Mouse (Mus musculus) layer of hippocampus, postnatal 36 days (tissue): ENCODE results near the gene Arhgap33. TPM values are rescaled to one million over a fixed set of nuclear protein-coding genes. Genes with fewer than 3 reads are reported as not detected.

Source experiments
- DNase-seq, 2 experiments: peaks; one replicate each; pipeline ENCODE4 v3.0.0; 2022
- total RNA-seq, 2 experiments: library from RNA; stranded (reverse); gene quantifications; 2 replicates each; pipeline ENCODE4 v1.2.3; 2021

Gene Arhgap33
- total RNA-seq, result 100 to 1,000 TPM; 104 to 111 TPM

DNA sequence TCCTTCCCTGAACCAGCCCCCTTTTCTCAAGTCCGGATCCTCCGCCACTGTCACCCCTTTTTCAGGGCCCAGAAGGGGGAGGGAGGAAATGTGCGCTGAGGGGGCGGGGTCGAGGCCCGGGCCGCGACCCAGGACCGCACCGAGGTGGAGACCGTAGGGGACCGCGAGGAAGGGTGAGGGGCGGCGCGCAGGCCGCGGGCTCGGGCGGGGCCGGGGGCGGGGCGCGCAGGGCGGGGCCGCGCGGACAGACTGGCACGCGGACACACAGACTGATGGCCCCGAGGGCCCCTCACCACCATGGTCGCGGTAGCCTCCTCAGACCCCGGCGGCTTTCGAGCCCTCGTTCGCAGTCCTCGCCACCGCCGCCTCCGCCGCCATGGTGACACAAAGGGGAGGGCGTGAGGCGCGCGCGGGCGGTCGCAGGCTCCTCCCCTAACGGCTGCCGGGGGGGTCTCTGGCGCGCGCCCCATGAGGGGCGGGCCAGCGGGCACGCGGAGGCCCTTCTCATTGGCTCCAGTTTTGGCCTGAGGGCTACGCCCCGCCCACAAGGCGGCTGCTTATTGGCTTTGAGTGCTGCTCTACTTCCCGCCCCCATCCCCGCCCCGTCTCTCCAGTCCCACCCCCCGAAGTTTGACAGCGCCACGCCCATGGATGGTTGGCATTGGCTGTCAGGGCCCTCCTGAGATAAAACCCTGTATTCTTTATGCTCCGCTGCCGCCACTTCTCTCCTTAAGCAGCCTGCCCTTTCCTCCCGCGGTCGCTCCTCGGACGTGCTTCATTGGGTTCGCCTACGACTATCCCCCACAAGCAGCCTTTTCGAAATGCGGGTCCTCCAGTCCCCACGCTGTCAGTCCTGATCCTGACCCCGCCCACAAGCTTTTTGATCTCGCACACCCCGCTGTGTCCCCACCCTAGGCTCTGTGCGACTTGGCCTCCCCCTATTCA, at the start of gene Arhgap33:
TSS of gene Arhgap33 (minus strand) at position 428 of the 945 bp plus-strand sequence.
- DNase-seq, result peak; percentile 95

DNA sequence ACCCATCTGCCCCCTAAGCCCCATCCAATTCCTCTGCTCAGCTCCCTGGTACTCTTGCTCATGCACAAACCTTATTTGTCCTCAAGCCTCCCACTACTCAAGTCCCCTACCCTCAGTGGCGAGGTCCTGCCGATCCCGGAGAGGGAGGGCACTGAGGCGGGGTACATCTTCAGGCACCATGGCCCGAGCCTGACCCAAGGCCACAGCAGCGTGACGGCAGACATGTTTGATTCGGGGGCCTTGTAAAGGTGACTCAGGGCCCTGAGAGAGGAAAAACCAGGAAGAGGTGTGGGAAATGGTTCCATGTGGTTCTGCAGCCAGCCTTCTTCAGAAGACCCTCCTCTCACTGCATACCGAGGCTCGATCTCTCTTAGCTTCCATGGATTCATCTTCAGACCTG, 49.5 kb upstream of the Arhgap33 start:
- no peak for DNase-seq

DNA sequence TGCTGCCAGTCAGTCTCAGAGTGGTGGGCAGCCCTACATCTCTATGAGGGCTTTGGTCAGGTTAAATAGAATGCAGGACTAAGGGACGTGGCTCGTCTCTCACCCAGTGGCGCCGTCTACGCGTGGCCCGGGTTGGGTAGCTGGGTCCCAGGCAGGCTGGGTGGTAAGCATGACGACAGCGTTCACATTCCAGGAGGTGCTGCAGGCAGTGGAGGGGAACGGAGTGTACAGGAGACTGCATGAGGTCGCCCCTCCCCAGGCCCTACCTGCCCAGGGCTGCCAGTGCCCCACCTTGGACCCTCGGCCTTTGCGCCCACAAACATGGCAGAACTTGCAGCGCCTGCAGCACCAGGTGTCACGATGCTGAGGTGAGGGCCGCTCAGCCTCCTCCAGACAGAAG, 46.7 kb upstream of the Arhgap33 start:
- no peak for DNase-seq

DNA sequence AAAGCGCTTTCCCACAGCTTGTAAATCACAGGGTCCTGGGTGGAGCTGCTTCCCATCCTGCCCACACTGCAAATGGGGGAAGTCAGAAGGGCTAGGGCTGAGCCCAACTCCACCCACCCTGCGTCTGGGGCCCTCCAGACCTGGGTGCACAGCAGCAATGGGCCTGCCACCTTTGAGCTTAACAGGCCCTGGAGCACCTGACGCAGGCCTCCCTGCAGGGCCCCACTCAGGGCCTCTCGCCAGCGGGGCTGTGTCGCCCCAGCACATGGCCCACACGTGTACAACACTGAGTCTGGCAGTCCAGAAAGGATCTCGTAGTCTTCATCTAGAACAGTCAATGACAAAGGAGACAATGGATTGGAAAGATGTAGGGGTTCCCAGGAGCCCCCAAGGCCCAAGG, 45.1 kb upstream of the Arhgap33 start:
- DNase-seq, result no peak

DNA sequence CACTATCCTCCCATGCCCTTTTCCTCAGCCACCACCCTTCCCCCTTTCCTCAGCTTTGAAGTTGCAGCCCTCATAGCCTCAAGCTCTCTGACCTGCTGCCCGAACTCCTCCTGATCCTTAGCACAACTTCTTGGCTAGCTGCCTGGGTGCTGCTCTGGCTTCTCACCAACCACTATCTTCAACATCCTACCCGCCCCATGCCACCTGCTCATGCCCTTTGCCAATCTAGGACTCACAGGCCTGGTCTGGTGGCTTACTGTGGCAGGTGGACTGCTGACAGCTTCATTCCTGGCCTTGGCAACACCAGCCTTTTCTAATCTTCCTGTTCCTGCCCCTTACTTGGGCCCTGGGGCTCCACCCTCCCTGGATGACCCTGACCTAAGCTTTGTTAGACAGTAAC, 38.1 kb upstream of the Arhgap33 start:
- no peak for DNase-seq

DNA sequence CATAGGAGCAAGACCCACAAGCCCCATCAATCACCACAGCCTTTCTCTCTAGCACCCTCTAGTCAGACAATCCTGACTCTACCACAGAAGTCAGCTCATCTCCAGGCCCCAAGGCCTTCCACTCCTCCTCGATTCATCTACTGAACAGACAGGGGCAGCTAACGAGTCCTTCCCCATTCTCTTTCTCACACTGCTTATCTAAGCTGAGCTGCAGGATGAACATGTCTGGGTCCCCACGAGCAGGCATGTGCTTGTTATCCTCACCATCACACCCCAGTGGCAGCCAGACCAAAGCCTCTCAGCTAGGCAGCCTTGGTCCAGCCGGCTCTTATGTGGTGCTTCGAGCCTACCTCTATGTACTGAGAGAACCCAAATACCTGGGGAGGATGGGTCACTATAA, 37.5 kb upstream of the Arhgap33 start:
- DNase-seq, result no peak

DNA sequence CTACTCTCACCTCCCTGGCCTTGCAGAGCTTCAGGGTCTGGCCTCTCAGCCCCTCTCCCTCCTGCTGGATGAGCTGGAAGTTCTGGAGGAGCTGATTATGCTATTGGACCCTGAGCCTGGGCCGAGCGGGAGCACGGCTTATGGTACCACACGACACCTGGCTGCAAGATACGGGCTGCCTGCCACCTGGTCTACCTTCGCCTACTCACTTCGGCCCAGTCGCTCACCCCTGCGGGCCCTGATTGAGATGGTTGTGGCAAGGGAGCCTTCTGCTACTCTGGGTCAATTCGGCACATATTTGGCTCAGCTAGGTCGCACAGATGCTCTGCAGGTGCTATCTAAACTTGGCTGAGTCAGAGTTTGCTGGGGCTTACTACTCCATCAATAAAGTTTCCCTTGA, 32.7 kb upstream of the Arhgap33 start:
- DNase-seq, result no peak

DNA sequence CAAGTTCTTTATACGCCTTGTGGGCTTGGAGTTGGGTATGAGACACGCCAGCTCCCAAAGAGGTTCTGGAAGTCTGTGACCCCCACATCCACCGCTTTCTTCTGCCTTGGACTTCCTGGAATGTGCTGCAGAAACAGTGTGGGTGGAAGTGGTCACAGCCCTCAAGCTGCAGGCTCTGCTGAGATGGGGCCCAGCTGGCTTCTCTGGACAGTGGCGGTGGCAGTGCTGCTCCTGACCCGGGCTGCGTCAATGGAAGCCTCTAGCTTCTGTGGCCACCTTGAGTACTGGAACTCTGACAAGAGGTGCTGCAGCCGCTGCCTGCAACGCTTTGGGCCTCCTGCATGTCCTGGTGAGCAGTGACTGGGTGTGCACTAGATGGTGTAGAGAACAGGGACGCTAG, 31.2 kb upstream of the Arhgap33 start:
- DNase-seq, result no peak

DNA sequence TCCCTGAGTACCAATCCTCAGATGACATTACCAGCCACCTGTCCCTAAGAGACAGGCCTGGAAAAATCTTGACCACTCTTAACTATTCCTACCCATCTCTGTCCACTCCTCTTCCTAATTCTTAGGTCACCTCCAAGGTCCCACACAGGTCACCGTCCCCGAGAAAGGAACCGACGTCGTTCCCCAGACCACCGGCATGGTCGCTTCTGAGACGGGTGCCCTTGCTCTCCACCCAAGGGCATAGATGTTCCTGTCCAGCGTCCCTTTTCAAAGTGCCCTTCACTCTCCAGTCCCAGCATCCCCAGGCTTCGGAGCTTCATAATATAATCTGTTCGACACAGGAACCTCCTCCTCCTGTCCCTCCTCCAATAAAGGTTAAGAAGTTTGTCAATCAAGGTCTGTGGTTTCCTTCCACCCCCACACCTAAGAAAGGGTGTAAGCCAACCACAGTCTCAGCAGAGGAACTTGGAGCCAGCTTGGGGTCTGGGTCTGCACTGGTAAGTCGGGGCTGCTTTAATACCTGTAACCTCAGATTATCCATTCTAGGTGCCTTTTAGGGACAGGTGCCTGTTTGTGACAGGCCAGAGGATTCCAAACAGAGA, 30.2 kb upstream of the Arhgap33 start, which contains the start of gene Igflr1:
TSS of gene Igflr1 (plus strand) at position 458 of the 602 bp plus-strand sequence.
- DNase-seq, result no peak

DNA sequence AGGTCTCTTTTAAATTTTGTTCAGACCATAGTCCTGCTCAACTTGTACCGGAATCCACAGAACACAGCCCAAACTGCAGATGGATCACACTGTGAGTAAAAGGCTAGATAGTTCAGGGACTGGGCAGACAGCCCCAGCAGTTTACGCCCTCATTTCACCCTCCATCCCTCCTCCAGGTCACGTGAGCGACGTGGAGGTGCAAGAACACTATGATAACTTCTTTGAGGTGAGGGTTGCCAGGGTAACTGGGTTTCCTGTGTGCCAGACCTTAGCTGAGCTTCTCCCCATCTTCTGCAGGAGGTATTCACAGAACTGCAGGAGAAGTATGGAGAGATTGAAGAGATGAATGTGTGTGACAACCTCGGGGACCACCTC, 29.0 kb upstream of the Arhgap33 start:
- DNase-seq, result no peak

DNA sequence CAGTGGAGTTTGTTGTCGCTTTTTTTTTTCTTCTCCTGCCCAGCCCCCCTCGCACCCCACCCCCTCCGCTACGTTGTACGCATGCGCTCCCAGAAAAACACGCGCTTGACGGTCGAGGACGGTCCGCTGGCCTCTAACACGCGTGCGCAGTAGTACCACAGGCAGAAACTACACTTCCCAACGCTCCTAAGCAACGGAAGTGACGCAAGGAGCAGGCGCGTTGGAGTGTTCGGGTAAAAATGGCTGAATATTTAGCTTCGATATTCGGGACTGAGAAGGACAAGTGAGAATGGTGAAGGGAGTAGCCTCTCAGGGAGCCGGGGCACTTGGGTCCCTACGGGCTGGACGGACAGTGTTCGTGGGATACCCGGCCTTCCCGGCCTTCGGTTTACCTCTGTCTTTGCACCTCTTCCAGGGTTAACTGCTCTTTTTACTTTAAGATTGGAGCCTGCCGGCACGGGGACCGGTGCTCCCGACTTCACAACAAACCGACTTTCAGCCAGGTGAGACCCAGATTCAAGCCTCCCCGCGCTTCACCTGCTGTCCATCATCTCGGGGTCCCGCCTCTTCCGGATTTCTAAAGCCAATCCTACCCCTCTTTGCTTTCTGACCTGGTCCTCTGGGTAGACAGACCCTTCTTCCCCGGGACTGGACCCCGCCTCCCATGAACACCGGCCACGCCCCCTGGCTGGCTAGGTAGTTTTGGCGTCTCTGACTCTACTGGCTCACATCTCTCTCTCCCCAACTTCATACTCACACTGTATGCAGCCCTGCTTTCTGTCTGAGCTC, 28.5 kb upstream of the Arhgap33 start, which contains the start of the genes U2af1l4, Gm49396 and Psenen:
TSS of gene U2af1l4 (plus strand) at position 185 of the 789 bp plus-strand sequence.
TSS of gene Gm49396 (plus strand) at position 228 of the 789 bp plus-strand sequence.
TSS of gene Psenen (minus strand) at position 511 of the 789 bp plus-strand sequence.
- peak; percentile 92 to 94 for DNase-seq

DNA sequence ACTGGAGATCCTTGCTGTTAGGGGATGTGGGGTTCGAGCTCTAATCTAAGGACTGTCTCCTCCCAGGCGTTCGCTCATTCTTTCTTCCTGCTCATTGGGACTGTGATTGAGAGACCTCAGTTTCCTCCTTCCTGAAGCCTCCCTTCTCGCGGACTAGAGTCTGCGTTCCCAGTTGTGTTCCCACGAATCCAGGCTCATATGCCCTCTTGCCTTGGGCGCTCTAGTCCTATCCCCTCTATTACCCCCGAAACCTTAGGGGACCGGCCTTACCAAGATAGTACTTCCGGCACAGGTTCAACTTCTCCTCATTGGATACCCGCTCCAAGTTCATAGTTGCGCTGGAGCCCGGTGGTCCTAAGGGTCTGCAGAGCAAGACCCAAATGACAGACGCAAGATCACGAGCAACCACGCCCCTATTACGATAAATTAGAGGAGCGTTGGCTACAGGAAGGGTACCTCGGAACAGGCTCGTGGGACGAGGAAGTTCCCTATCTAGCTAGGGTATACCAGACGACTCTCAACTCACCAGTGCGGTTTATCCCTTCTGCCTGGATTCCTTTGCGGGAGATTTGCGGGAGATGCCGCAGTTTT, 27.8 kb upstream of the Arhgap33 start:
- peak in 1 of 2 experiments; percentile 58 for DNase-seq

DNA sequence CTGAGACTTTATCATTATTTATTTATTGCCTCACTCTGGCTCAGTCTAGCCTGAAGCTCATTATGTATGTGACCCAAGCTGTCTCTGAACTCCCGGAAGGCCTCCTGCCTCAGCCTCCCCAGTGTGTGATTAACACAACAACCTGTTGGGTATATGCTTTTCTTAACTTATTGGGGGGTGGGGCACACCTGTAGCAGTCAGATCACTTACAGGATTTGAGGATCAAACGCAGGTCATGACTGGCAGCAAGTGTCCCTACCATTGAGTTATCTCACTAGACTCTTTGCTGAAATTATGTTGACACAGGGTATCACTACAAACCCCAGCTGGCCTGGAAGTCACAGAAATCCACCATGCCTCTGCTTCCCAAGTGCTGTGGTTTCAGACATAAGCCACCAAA, 25.4 kb upstream of the Arhgap33 start:
- no peak for DNase-seq

DNA sequence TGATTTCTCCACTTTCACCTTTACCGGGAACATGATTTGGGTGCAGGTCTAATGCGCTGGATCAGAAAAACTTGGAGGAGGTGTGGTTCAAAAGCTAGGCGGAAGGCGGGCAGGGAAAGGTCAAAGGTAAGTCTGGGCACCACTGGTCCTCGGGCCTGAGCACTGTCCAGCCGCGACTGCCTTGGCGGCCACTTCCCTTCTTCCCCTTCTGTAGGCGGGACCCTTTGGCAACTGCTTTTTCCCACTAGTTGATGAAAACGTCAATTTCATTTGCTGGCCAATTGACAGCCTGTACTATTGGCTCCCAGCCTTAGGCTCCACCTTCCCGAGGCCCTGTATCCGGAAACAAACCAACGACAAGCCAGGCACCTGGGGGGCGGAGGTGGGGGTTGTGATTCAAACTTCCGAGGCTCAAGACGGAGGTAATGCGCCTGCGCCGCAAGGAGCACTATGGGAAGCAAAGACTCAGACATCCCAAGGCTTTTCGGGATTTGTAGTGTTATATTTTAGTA, 24.6 kb upstream of the Arhgap33 start, which contains the start of gene Lin37:
TSS of gene Lin37 (minus strand) at position 396 of the 512 bp plus-strand sequence.
- DNase-seq, result peak; percentile 97 to 99

DNA sequence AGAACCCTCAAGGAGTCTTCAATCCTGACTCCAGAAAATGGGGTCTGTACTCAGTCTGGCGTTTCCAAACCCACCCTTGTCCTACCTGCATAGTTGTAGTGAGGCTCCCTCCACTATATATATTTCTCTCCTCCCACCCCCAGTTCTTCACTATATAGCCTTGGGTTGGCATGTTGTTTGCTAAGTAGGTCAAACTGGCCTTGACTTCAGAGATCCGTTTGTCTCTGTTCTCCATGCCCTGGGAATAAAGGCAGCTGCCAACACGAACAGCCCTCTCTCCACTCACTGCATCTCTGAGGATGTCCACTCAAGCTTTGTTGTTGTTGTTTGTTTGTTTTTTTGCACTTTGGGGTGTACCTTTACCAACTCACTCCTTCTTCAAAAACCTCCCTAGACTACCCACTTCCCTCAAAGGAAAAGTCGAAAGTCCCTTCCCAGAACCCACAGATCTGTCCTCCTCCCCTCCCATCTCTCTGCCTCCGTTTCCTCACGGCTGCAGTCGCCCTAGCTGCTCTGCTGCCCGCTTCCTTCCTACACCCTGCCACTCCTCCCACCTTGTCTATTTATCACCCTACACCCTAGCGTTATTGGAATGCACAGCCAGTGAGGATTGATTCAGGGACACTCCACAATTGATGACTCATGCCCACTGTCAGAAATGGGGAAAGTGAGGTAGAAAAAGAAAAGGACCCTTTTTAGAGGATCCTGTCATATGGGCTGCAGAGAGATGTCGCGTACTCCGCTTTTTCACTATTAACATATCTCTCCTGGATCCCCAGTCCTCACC, 24.0 kb upstream of the Arhgap33 start:
- no peak for DNase-seq

DNA sequence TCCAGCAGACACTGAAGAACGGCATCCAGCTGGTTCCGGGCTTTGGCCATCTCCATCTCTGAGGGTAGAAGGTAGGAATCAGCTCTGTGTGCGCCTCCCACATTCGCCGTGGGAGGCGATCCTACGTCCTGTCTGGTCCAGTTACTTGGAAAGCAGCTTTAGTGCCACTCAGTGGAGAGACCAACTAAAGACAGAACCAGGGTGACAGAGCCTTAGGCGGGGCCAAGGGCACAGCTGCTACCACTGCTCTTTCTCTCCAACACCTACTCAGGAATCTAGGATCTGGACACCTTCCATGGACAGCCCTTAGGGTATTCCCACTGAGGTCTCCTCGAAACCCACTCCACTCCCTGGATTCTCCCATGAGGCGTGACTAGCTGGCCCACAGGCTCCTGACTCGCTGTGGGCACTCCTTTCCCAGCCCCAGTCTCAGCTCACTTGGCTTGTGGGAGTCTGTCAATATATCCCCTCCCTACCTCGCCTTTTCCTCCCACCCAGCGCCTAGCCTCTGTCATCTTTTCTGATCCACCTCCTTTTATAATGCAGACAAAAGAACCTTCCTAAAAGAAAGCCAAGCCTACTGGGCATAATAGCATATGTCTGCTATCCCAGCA, 23.1 kb upstream of the Arhgap33 start:
- no peak for DNase-seq

DNA sequence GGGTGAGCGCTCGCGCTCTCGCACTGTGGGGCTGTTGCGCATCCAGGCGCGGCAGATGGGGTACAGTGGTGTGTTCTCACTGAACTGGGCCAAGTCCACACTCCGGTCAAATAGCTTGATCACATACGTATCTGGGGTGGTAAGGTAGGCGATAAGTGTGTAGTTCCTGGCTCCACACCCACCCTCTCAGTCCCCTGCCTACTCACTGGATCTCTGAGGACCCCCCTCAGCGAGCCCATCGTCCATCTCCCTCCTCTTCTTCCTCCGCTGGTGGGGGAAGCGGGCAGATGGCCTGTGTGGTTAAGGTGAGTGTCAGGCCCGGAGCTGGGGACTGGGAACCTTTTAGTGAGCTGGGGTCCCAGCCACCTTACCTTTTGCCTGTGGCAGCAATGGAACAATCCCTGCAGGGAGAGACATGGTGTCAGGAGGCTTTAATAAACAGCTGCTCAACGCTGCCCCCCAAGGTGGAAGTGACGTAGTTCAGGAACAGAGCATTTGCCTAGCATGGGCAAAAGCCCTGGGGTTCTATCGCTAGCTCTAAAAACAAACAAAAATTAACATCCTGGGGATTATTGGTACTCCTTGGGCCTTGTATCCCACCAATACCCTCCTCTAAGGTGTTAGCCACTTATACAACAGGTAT, 22.2 kb upstream of the Arhgap33 start:
- no peak for DNase-seq

DNA sequence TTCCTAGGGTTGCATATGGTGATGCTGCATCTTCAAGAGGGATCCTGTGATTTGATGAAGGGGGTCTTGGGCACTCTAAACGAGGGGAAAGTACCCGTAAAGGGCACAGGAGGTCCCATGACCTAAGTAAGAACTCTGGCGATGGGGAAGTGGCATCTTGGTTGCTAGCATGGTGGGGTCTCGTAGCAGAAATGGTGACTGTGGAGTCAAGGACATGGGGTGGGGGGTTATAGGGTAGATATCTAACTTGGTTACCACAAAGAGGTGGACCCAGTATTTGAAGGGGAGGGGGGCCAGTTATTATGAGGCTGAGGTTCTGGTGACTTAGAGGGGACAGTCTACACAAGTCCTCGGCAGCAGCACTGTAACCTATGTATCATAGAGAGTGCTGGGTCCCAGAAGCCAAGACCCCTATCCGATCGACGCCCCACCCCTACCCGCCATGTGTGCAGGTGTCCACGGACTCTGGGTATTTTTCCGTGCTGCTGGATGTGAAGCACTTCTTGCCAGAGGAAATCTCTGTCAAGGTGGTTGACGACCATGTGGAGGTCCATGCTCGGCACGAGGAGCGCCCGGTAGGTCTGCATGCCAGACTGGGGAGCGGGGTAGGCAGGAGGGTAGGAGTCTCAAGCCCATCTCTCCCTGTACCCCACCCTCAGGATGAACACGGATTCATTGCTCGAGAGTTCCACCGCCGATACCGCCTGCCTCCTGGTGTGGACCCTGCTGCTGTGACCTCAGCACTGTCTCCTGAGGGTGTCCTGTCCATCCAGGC, 19.1 kb upstream of the Arhgap33 start:
- no peak for DNase-seq

DNA sequence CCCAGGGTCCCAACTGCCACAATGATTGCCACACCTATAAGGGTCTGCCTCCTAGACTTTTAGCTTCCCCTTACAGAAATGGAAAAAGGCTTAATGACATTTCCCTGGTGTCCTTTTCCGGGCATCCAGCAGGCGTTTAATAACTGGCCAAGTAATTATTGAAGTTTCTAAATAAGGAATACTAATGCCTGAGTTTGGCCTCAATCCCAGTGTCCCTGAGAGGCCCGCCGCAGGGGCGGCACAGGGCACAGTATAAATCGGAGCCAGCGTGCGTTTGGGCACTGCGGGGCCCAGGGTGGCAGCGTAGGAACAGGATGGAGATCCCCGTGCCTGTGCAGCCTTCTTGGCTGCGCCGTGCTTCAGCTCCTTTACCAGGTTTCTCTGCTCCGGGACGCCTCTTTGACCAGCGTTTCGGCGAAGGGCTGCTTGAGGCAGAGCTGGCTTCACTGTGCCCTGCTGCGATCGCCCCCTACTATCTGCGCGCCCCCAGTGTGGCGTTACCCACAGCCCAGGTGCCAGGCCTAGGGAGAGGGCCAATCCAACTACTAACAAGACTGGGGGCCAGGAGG, 18.2 kb upstream of the Arhgap33 start:
- peak in 1 of 2 experiments; percentile 54 for DNase-seq
